9 mouse cellular contexts compared by ENCODE assay signal in genomic region chr9:108284410-108284809, GRCm38 (mm10). TPM values are rescaled to one million over a fixed set of nuclear protein-coding genes. Genes with fewer than 3 reads are reported as not detected.
DNase-seq lines count a peak whose midpoint lies in the region; ATAC-seq and TF ChIP-seq lines count a peak whose summit lies in the region.
"Had no signal": no experiment of that assay in that cellular context is flagged by ENCODE, and none has a peak within 500 bp of the region (broad histone marks: within the 10 kb centered on the region; RNA-seq: fewer than 3 reads in every experiment).

No protein-coding gene starts in this region.

- 10% methylated on average over 6 of the region's 6 CpGs for WGBS in intestine, postnatal 0 days
- 12% methylated on average over 6 of the region's 6 CpGs for WGBS in midbrain, postnatal 0 days
- 8% methylated on average over 6 of the region's 6 CpGs for WGBS in stomach, embryonic 14.5 days

- no peak overlapping the region for H3K27ac ChIP-seq in intestine, postnatal 0 days (ENCODE audit: low read depth, low read length)
- H3K27ac ChIP-seq in midbrain, postnatal 0 days (ENCODE audit: low read depth, low read length), result no peak overlapping the region
- no peak overlapping the region for H3K27ac ChIP-seq in stomach, embryonic 14.5 days (ENCODE audit: low read length)
- H3K27ac ChIP-seq: embryonic facial prominence, embryonic 13.5 days had no signal

- TF ChIP-seq CTCF in intestine, postnatal 0 days (IDR thresholded peaks at IDR 0.05; ENCODE audit: low read depth), result peak; percentile 94
- TF ChIP-seq CTCF in midbrain, postnatal 0 days (IDR thresholded peaks at IDR 0.05), result peak; percentile 92

- H3K4me3 ChIP-seq in intestine, postnatal 0 days (ENCODE audit: low read depth, low read length), result no peak overlapping the region
- no peak overlapping the region for H3K4me3 ChIP-seq in midbrain, postnatal 0 days (ENCODE audit: low read depth, low read length)
- H3K4me3 ChIP-seq in stomach, embryonic 14.5 days (ENCODE audit: low read depth, low read length), result no peak overlapping the region
- H3K4me3 ChIP-seq: embryonic facial prominence, embryonic 13.5 days had no signal

- H3K4me2 ChIP-seq in intestine, postnatal 0 days (replicated peaks; ENCODE audit: low read depth), result no peak overlapping the region
- H3K4me2 ChIP-seq in midbrain, postnatal 0 days (ENCODE audit: low read depth, low read length, poor library complexity, severe bottlenecking), result no peak overlapping the region
- H3K4me2 ChIP-seq in stomach, embryonic 14.5 days (replicated peaks; ENCODE audit: low read depth, low read length), result no peak overlapping the region
- H3K4me2 ChIP-seq: embryonic facial prominence, embryonic 13.5 days had no signal

- H3K9ac ChIP-seq in intestine, postnatal 0 days (ENCODE audit: low read depth, low read length), result no peak overlapping the region
- H3K9ac ChIP-seq in midbrain, postnatal 0 days (replicated peaks; ENCODE audit: low read length, poor library complexity, severe bottlenecking), result no peak overlapping the region
- H3K9ac ChIP-seq in stomach, embryonic 14.5 days (replicated peaks; ENCODE audit: low read depth, low read length), result no peak overlapping the region
- H3K9ac ChIP-seq: embryonic facial prominence, embryonic 13.5 days had no signal

- ATAC-seq in intestine, postnatal 0 days, result peak; percentile 53
- ATAC-seq in midbrain, postnatal 0 days (ENCODE audit: low FRiP score), result peak; percentile 52; the same call in 1 of the 2 replicates
- ATAC-seq in stomach, embryonic 14.5 days (ENCODE audit: insufficient number of reproducible peaks, insufficient read depth, low FRiP score, low read depth), result peak; percentile 63; the same call in 1 of the 2 replicates

- no peaks in the 10 kb centered on the region for H3K9me3 ChIP-seq in intestine, postnatal 0 days (ENCODE audit: control insufficient read depth)
- H3K9me3 ChIP-seq in midbrain, postnatal 0 days (ENCODE audit: low read length), result no peaks in the 10 kb centered on the region
- no peaks in the 10 kb centered on the region for H3K9me3 ChIP-seq in stomach, embryonic 14.5 days (ENCODE audit: control insufficient read depth, low read depth, low read length)
- H3K9me3 ChIP-seq: embryonic facial prominence, embryonic 13.5 days had no signal

- H3K27me3 ChIP-seq in intestine, postnatal 0 days (replicated peaks; ENCODE audit: control insufficient read depth, insufficient read depth, low read length), result no peaks in the 10 kb centered on the region
- H3K27me3 ChIP-seq in midbrain, postnatal 0 days (ENCODE audit: insufficient read depth, low read length), result no peaks in the 10 kb centered on the region
- no peaks in the 10 kb centered on the region for H3K27me3 ChIP-seq in stomach, embryonic 14.5 days (ENCODE audit: control insufficient read depth, insufficient read depth, low read length)
- H3K27me3 ChIP-seq: embryonic facial prominence, embryonic 13.5 days had no signal

- H3K4me1 ChIP-seq in intestine, postnatal 0 days (replicated peaks; ENCODE audit: control insufficient read depth, insufficient read depth, low read length), result no peaks in the 10 kb centered on the region
- H3K4me1 ChIP-seq in midbrain, postnatal 0 days (ENCODE audit: insufficient read depth, low read length), result no peaks in the 10 kb centered on the region
- H3K4me1 ChIP-seq in stomach, embryonic 14.5 days (ENCODE audit: control insufficient read depth, insufficient read depth, low read length), result no peaks in the 10 kb centered on the region

- H3K36me3 ChIP-seq in intestine, postnatal 0 days (ENCODE audit: control insufficient read depth, insufficient read depth), result no peaks in the 10 kb centered on the region
- no peaks in the 10 kb centered on the region for H3K36me3 ChIP-seq in midbrain, postnatal 0 days (ENCODE audit: insufficient read depth, low read length)
- H3K36me3 ChIP-seq in stomach, embryonic 14.5 days (ENCODE audit: control insufficient read depth, insufficient read depth, low read length), result no peaks in the 10 kb centered on the region
- H3K36me3 ChIP-seq: embryonic facial prominence, embryonic 13.5 days had no signal

- DNase-seq in 3134 (ENCODE audit: extremely low read depth, insufficient read length, low spot score) (peak; percentile 29), NIH3T3 (ENCODE audit: low read depth) (peak; percentile 89), liver (peak; percentile 82)
- DNase-seq in cerebellum, postnatal 14 days, result peak; percentile 86 to 91
- DNase-seq in gastrocnemius, postnatal 10 days, result peak; percentile 77
- peak; percentile 86 for DNase-seq in midbrain, postnatal 0 days (ENCODE audit: low spot score)

RNA-seq across cellular contexts. Expression of gene Nicn1, which starts 5.8 kb away (rescaled TPM):
- total RNA-seq in gastrocnemius, postnatal 10 days (2021), result 10 to 100 TPM in 1 of 2 experiments, 1 to 10 TPM in 1; 9.2 to 12.8 TPM
- polyA plus RNA-seq in intestine, postnatal 0 days (2015; fragmentation: Nextera tagmentation; extraction: Ambion mirVana), result 12.4 and 15.6 TPM in 2 replicates
- 80.7 and 107 TPM in 2 replicates for total RNA-seq in midbrain, postnatal 0 days (2014; rRNA removed)
- 122 and 142 TPM in 2 replicates for polyA plus RNA-seq in midbrain, postnatal 0 days (2015; fragmentation: Nextera tagmentation; extraction: Ambion mirVana)
- 44.2 and 46.9 TPM in 2 replicates for polyA plus RNA-seq in stomach, embryonic 14.5 days (2014; fragmentation: Nextera tagmentation; extraction: Ambion mirVana)

RNA-seq across cellular contexts. Expression of gene Amt, which starts 12.2 kb away (rescaled TPM):
- total RNA-seq in gastrocnemius, postnatal 10 days (2021), result 1 to 10 TPM in 1 of 2 experiments, under 1 TPM in 1; 0.82 to 2.4 TPM
- 4.5 and 4.8 TPM in 2 replicates for polyA plus RNA-seq in intestine, postnatal 0 days (2015; fragmentation: Nextera tagmentation; extraction: Ambion mirVana)
- 27.7 and 30.2 TPM in 2 replicates for total RNA-seq in midbrain, postnatal 0 days (2014; rRNA removed)
- polyA plus RNA-seq in midbrain, postnatal 0 days (2015; fragmentation: Nextera tagmentation; extraction: Ambion mirVana), result 28.1 and 30.9 TPM in 2 replicates
- 21.3 and 27.4 TPM in 2 replicates for polyA plus RNA-seq in stomach, embryonic 14.5 days (2014; fragmentation: Nextera tagmentation; extraction: Ambion mirVana)

RNA-seq across cellular contexts. Expression of gene Dag1, which starts 20.7 kb away (rescaled TPM):
- total RNA-seq in gastrocnemius, postnatal 10 days (2021), result 100 to 1,000 TPM; 286 to 307 TPM
- 42.9 and 44.6 TPM in 2 replicates for polyA plus RNA-seq in intestine, postnatal 0 days (2015; fragmentation: Nextera tagmentation; extraction: Ambion mirVana)
- total RNA-seq in midbrain, postnatal 0 days (2014; rRNA removed), result 126 and 141 TPM in 2 replicates
- polyA plus RNA-seq in midbrain, postnatal 0 days (2015; fragmentation: Nextera tagmentation; extraction: Ambion mirVana), result 78.7 and 79.7 TPM in 2 replicates
- polyA plus RNA-seq in stomach, embryonic 14.5 days (2014; fragmentation: Nextera tagmentation; extraction: Ambion mirVana), result 79.9 and 82.1 TPM in 2 replicates

RNA-seq across cellular contexts. Expression of gene Rhoa, which starts 21.5 kb away (rescaled TPM):
- 100 to 1,000 TPM; 211 to 226 TPM for total RNA-seq in gastrocnemius, postnatal 10 days (2021)
- 313 and 315 TPM in 2 replicates for polyA plus RNA-seq in intestine, postnatal 0 days (2015; fragmentation: Nextera tagmentation; extraction: Ambion mirVana)
- total RNA-seq in midbrain, postnatal 0 days (2014; rRNA removed), result 120 and 124 TPM in 2 replicates
- 242 and 252 TPM in 2 replicates for polyA plus RNA-seq in midbrain, postnatal 0 days (2015; fragmentation: Nextera tagmentation; extraction: Ambion mirVana)
- polyA plus RNA-seq in stomach, embryonic 14.5 days (2014; fragmentation: Nextera tagmentation; extraction: Ambion mirVana), result 308 and 334 TPM in 2 replicates

RNA-seq across cellular contexts. Expression of gene Tcta, which starts 21.6 kb away (rescaled TPM):
- total RNA-seq in gastrocnemius, postnatal 10 days (2021), result 10 to 100 TPM; 21.7 to 25.0 TPM
- polyA plus RNA-seq in intestine, postnatal 0 days (2015; fragmentation: Nextera tagmentation; extraction: Ambion mirVana), result 48.6 and 50.4 TPM in 2 replicates
- total RNA-seq in midbrain, postnatal 0 days (2014; rRNA removed), result 59.8 and 61.2 TPM in 2 replicates
- 76.3 and 79.8 TPM in 2 replicates for polyA plus RNA-seq in midbrain, postnatal 0 days (2015; fragmentation: Nextera tagmentation; extraction: Ambion mirVana)
- 37.9 and 43.3 TPM in 2 replicates for polyA plus RNA-seq in stomach, embryonic 14.5 days (2014; fragmentation: Nextera tagmentation; extraction: Ambion mirVana)

Comparison
In these comparisons a context has a peak if more than half of its experiments do, and no peak if none do; other contexts are left out.
1. DNase-seq: peak in every context shown above with its lines; median percentile 89 in NIH3T3; 88 in cerebellum, postnatal 14 days; 86 in midbrain, postnatal 0 days; 82 in liver; 77 in gastrocnemius, postnatal 10 days; 29 in 3134.